Mouse (Mus musculus): ENCODE data around the gene Setd5. TPM values are rescaled to one million over a fixed set of nuclear protein-coding genes. Genes with fewer than 3 reads are reported as not detected.

Gene Setd5
- polyA plus RNA-seq, 2 experiments: 11.8 to 14.1 TPM

DNA sequence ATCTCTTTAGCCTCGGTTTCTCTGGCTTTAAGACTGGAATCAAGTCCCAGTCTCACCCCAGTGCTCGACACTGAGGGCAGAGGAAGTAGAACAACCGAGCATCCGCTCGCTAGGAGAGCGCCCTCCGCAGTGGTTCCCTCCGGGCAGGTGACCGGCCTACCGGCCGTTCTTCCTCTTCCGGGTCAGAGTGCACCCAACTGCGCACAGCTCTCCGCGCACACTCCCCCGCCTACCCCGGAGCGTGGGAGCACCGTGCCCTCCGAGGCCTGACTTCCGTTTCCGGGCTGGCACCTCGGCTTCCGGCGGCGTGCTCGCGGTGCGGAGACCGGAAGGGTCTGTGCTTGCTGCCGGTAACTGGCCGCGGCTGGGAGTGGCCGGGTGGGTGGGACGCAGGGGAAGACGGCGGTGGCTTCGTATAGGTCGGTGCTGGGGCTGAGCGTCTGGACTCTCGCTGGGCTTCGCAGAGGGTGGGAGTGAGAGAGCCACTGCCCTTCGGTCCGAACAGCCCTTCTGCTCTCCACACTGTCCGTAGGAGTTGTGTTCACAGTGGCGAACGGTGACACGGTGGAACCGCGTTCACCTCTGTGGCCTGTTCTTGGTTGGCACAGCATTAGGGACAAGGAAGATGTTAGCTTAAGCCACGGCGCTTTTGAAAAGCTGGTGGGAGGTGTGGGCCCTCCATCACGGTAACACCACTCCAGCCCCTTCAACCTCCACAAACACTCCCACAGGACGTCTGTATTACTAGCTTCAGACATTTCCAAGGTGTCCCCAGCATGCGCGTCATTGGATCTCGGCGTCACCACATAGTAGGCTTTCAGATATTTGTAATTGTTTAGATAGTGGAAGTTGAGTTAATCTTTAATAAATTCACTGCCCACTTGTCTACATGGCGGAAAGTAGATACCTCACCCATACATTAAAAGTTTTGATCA, 30.9 kb upstream of the Setd5 start, which contains the start of gene Thumpd3:
TSS of gene Thumpd3 (plus strand) at position 185 of the 935 bp plus-strand sequence.
- Histone ChIP-seq H3K9ac (replicated peaks) (peak within 1 kb of the TSS; percentile 90), H3K4me3 (ENCODE audit: insufficient read depth in 1 of 2, low read depth in 2 of 2, low read length in 2 of 2) (peak within 1 kb of the TSS; percentile 83 to 96), H3K4me1 (replicated peaks; ENCODE audit: control insufficient read depth in 2 of 2, insufficient read depth in 2 of 2, low read length in 1 of 2) (peaks cover 33 to 38% of the 10 kb centered on the region in 2 experiments), H3K4me2 (ENCODE audit: low read depth) (peak within 1 kb of the TSS; percentile 92), H3K36me3 (replicated peaks; ENCODE audit: control insufficient read depth, insufficient read depth, low read depth) (peaks cover 11% of the 10 kb centered on the region), H3K9me3 (ENCODE audit: control insufficient read depth, low read length) (no peaks in the 10 kb centered on the region), H3K27ac (peak within 1 kb of the TSS; percentile 94), H3K27me3 (ENCODE audit: control insufficient read depth, insufficient read depth, low read length) (no peaks in the 10 kb centered on the region)
- WGBS (ENCODE audit: insufficient replicate concordance): under 1% methylated on average over 59 of the region's 59 CpGs
- DNase-seq (ENCODE audit: low read depth in 3 of 3, low spot score in 3 of 3) (peak; percentile 92 to 93 (median 93)), ATAC-seq (ENCODE audit: insufficient read depth) (peak; percentile 97)
- TF ChIP-seq CTCF (IDR thresholded peaks at IDR 0.05; ENCODE audit: low read depth) (peak; percentile 20; the same call in 1 of the 2 replicates), EP300 (IDR thresholded peaks at IDR 0.05; ENCODE audit: low read depth) (peak; percentile 42; the same call in 1 of the 2 replicates)

DNA sequence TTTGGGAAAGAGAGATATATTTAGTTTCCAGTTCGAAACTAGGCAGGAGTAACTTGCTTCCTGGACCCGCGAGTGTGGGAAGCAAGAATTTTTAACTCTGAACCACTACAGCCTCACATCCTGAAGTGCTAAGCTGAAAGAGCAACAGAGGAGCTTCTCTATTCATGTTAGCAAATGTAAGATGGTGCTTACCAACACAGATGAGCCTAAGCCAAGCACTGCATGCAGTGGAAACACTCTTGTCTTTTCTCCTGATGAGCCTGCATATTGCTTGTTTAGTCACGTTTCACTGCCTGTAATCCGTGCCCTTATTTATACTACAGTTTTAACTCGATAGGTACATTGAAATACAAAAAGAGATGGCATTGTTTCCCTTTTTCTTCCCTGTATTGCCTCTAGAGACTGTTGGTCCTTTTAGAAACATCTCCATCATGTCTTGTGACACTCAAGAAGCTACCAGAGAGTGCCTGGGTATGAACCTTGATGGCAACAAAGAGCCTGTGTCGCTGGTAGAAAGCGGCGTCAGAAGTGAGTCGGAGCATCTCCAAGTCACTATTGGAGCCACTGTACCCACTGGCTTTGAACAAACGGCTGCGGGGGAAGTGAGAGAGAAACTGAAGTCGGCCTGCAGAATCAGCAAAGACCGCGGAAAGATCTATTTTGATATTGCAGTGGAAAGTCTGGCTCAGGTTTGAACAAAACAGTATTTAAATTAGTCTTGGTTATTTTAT, 30.0 kb upstream of the Setd5 start:
- TF ChIP-seq CTCF (IDR thresholded peaks at IDR 0.05; ENCODE audit: low read depth) (no peak), EP300 (IDR thresholded peaks at IDR 0.05; ENCODE audit: low read depth) (no peak)

DNA sequence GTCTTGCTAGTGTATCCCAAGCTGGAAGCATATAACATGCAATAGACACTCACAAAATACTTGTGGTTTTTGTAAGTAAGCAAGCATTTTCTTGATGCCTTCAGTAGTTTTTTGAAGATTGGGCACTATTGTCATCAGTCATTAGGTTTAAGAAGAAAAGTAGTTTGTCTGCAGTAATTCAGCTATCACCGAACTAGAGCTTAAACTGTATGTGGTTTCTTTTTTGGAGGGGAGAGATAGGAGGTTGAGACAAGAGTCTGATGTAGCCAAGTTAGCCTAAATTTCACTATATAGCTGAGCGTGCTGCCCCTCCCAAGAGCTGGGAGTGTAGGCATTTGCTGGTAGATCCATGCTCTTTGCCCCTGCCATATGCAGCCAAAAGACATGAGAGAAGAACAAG, 28.8 kb upstream of the Setd5 start:
- Histone ChIP-seq H3K9ac (replicated peaks) (peak overlapping the region; percentile 40), H3K36me3 (replicated peaks; ENCODE audit: control insufficient read depth, insufficient read depth, low read depth) (peaks cover 21% of the 10 kb centered on the region), H3K4me1 (replicated peaks; ENCODE audit: control insufficient read depth in 2 of 2, insufficient read depth in 2 of 2, low read length in 1 of 2) (peaks cover 25 to 29% of the 10 kb centered on the region in 2 experiments), H3K9me3 (ENCODE audit: control insufficient read depth, low read length) (no peaks in the 10 kb centered on the region), H3K4me2 (ENCODE audit: low read depth) (peak overlapping the region; percentile 92), H3K4me3 (ENCODE audit: insufficient read depth in 1 of 2, low read depth in 2 of 2, low read length in 2 of 2) (peak overlapping the region; percentile 10 to 83; a peak in 3 of 4 replicates), H3K27me3 (ENCODE audit: control insufficient read depth, insufficient read depth, low read length) (no peaks in the 10 kb centered on the region), H3K27ac (no peak overlapping the region; the same call in 1 of the 2 replicates)
- TF ChIP-seq EP300 (IDR thresholded peaks at IDR 0.05; ENCODE audit: low read depth) (no peak), CTCF (IDR thresholded peaks at IDR 0.05; ENCODE audit: low read depth) (no peak)
- DNase-seq (ENCODE audit: low read depth in 3 of 3, low spot score in 3 of 3) (no peak), ATAC-seq (ENCODE audit: insufficient read depth) (no peak)
- 27% methylated on average over 2 of the region's 2 CpGs for WGBS (ENCODE audit: insufficient replicate concordance)

More for the DNA sequence above, 30.0 kb upstream of the Setd5 start:
- DNase-seq (ENCODE audit: low read depth in 3 of 3, low spot score in 3 of 3): no peak
- Histone ChIP-seq H3K27ac (peak overlapping the region; percentile 94), H3K27me3 (ENCODE audit: control insufficient read depth, insufficient read depth, low read length) (no peaks in the 10 kb centered on the region), H3K36me3 (replicated peaks; ENCODE audit: control insufficient read depth, insufficient read depth, low read depth) (peaks cover 14% of the 10 kb centered on the region), H3K4me3 (ENCODE audit: insufficient read depth in 1 of 2, low read depth in 2 of 2, low read length in 2 of 2) (peak overlapping the region; percentile 83 to 96), H3K4me1 (replicated peaks; ENCODE audit: control insufficient read depth in 2 of 2, insufficient read depth in 2 of 2, low read length in 1 of 2) (peaks cover 27 to 31% of the 10 kb centered on the region in 2 experiments), H3K9ac (replicated peaks) (peak overlapping the region; percentile 90), H3K9me3 (ENCODE audit: control insufficient read depth, low read length) (no peaks in the 10 kb centered on the region), H3K4me2 (ENCODE audit: low read depth) (peak overlapping the region; percentile 92)
- 22% methylated on average over 15 of the region's 15 CpGs for WGBS (ENCODE audit: insufficient replicate concordance)
- no peak for ATAC-seq (ENCODE audit: insufficient read depth)

DNA sequence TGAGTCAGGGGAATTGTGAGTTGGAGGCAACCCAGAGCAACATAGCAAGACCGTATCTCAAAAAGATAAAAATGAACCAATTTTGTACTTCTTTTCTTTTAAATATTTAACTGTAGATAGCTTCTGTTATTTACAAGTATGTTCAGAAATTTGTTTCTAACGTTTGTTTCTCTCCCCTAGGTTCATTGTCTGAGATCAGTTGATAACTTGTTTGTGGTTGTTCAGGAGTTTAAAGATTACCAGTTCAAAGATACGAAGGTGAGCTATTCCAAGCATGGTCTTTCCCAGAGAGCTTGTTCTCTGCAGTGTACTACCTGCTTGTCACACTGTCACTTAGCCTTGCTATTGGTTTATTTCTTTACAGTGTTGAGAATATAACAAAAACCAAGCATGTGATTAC, 28.0 kb upstream of the Setd5 start:
- peak overlapping the region; percentile 40 for H3K9ac ChIP-seq (replicated peaks)
- H3K27ac ChIP-seq: no peak overlapping the region; the same call in 1 of the 2 replicates
- H3K4me3 ChIP-seq (ENCODE audit: insufficient read depth in 1 of 2, low read depth in 2 of 2, low read length in 2 of 2): peak overlapping the region in 1 of 2 experiments; percentile 12; a peak in 1 of 4 replicates
- no peaks in the 10 kb centered on the region for H3K27me3 ChIP-seq (ENCODE audit: control insufficient read depth, insufficient read depth, low read length)
- no peak for ATAC-seq (ENCODE audit: insufficient read depth)
- 26% methylated on average over 3 of the region's 3 CpGs for WGBS (ENCODE audit: insufficient replicate concordance)
- no peak for TF ChIP-seq EP300 (IDR thresholded peaks at IDR 0.05; ENCODE audit: low read depth)
- no peak for DNase-seq (ENCODE audit: low read depth in 3 of 3, low spot score in 3 of 3)
- peaks cover 22% of the 10 kb centered on the region for H3K36me3 ChIP-seq (replicated peaks; ENCODE audit: control insufficient read depth, insufficient read depth, low read depth)
- peaks cover 23 to 29% of the 10 kb centered on the region in 2 experiments for H3K4me1 ChIP-seq (replicated peaks; ENCODE audit: control insufficient read depth in 2 of 2, insufficient read depth in 2 of 2, low read length in 1 of 2)
- H3K9me3 ChIP-seq (ENCODE audit: control insufficient read depth, low read length): no peaks in the 10 kb centered on the region
- H3K4me2 ChIP-seq (ENCODE audit: low read depth): peak overlapping the region; percentile 92

All from liver, embryonic 14.5 days (tissue).